Mouse (Mus musculus) hematopoietic stem cell, adult 5-6 weeks (primary cell): Measurements from ENCODE around the gene Snx6. TPM values are rescaled to one million over a fixed set of nuclear protein-coding genes. Genes with fewer than 3 reads are reported as not detected.
"Not testable (repeated sequence)": the region's sequence is repeated elsewhere in the genome, so short reads cannot be mapped to it uniquely, and the experiment has no call there.

Experiments
- ATAC-seq, 2 experiments: fragments of 125-278 bp in 1 of 2; replicated peaks in 1 of 2; 2 replicates each; pipeline ENCODE4 v1.8.0; 2016 to 2017; ENCODE audit warnings: inconsistent platforms in 2 of 2, mild to moderate bottlenecking in 2 of 2, moderate number of reproducible peaks in 2 of 2, low read depth in 1 of 2, moderate TSS enrichment in 1 of 2; ENCODE audit not compliant: low FRiP score in 2 of 2, poor library complexity in 2 of 2, severe bottlenecking in 2 of 2, insufficient read depth in 1 of 2, low TSS enrichment in 1 of 2
- total RNA-seq: library from RNA; stranded (forward); fragments of 172-1452, 232-1000 nt; gene quantifications from 2 replicates; pipeline ENCODE4 v1.2.3, GENCODE M21; 2017

Snx6 gene
- total RNA-seq: 108 and 111 TPM in 2 replicates

DNA sequence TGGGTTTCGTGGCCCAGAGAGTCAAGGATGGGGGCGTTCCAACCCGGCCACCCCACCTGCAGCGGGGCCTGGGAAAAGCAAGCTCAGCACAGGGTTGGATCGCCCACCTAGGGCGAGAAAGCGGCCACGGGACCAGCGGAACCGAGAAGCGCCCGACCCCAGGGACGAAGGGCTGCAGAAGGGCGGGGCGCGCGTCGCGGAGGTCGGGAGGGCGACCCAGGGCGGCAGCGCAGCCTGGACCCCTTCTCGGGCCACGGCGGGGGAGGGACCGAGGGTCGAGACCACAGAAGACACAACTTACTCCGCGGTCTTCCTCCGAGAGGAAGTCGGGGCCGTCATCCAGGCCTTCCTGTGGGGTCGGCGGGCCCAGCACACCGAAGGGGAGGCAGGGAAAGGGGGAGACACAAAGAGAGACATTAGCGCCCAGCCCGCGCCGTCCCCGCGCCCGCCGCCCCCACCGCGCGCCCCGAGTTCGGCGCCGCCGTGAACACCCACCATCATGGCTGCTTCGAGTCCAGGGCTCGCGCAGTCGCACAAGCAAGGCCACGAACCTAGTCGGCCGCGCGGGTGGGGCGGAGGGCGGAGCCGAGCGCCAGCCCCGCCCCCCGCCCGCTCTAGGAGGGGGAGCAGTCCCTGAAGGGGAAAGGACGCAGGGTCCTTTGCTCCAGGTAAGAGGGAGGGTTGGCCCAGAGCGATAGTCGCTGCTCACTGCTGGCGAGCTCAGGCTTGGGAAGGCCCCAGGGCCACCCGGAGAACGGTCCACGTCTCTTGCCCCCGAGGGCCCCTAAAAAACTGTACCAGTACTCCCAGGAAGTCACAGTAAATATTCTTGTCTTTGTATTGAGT, at the start of gene Snx6:
Gene Snx6, minus strand, starts transcription at position 551 of the 846 bp plus-strand sequence.
- peak; percentile 84 to 93 for ATAC-seq

GRCm38 (mm10) chr12:54844415-54844814, 48.9 kb upstream of the Snx6 start:
- ATAC-seq: peak; percentile 48 to 67; a peak in 3 of 4 replicates

DNA sequence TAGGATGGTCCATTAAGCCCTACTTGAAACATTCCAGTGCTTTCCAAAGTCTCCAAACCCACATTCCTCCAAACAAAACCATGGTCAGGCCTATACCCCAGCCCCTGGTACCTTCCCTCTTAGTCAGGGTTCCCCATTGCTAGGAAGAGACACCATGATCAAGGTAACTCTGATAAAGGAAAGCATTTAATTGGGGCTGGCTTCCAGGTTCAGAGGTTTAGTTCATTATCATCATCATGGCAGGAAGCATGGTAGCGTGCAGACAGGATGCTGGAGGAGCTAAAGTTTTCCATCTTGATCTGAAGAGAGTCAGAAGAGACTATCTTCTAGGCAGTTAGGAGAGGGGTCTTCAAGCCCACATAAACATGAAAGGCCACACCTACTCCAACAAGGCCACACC, 46.1 kb upstream of the Snx6 start:
- ATAC-seq: no peak

- ATAC-seq: no peak
Observed at GRCm38 (mm10) chr12:54839815-54840214, 44.3 kb upstream of the Snx6 start.

- ATAC-seq: no peak
Observed at GRCm38 (mm10) chr12:54838931-54839330, 43.4 kb upstream of the Snx6 start.

DNA sequence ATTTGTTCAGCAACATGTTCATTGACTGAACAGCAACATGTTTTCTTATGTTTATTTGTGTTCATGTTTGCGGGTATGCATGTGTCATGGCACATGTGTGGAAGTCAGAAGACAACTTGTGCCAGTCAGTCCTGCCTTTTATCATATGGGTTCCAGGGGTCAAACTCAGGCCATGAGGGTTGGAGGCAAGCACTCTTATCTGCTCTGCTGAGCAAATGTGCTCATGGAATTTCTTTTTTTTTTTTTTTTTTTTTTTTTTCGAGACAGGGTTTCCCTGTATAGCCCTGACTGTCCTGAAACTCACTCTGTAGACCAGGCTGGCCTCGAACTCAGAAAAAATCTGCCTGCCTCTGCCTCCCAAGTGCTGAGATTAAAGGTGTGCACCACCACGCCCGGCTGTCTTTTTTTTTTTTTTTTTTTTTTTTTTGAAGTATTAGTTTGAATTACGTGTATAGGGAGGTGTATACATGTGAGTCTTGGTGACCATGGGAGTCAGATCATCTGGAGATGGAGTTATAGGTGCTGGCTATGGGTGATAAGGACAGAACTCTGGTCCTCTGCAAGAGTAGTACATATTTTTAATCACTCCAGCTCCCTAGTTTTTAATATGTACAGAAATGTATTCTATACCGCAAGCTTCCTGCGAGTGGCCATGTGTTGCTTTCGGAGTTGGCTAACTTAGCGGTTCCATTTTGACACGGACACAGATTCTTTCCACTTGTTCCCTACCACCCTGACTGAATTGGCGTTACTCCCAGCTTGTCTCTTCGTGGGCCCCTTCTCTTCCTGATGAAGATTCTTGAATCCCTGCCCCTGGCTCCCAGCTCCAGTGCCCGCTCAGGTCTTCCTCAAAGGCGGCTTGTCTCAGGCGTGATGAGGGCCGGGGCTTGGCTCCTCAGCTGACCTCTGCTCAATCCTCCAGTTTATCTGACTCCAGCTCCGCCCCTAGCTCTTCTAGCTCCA, 40.4 kb upstream of the Snx6 start:
- no peak for ATAC-seq

DNA sequence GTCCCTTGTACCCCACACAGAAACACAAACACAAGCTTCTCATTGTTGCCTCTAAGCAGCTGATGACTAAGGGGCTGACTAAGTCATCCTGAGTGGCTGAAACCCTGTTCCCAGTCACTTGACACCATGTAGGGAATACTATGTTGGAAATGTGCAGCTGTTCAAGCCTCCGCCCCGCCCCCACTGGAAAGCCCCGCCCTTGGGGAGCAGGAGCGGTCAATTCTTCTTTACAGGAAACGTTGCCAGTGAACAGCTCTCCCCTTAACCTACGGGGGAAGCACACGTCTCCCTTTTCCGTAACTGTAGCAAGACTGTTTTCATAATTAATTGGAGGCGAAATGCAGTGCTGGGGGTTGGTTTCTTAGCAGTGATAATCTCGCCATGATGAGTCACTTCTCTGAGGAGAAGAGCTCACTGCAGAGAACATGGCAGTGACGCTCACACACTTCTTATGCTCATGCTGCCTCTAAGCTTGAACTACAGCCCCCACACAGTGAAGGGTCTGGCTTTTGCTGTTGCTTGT, 39.5 kb upstream of the Snx6 start:
- ATAC-seq: peak; percentile 48 to 71

- ATAC-seq: no peak
Observed at GRCm38 (mm10) chr12:54833856-54834399, 38.4 kb upstream of the Snx6 start.

DNA sequence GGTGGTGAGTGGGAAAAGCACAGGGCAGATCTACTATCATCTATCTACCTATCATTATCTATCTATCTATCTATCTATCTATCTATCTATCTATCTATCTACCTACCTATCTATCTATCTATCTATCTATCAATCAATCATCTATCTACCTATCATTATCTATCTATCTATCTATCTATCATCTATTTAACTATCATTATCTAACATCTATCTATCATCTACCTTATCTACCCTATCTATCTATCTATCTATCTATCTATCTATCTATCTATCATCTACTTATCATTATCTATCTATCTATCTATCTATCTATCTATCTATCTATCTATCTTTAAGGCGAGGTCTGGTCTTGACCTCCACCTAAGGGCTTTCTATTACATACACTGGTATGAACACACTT, 36.4 kb upstream of the Snx6 start:
- ATAC-seq: not testable (repeated sequence)

- peak; percentile 78 to 83 for ATAC-seq
Observed at GRCm38 (mm10) chr12:54830574-54830973, 35.1 kb upstream of the Snx6 start.

DNA sequence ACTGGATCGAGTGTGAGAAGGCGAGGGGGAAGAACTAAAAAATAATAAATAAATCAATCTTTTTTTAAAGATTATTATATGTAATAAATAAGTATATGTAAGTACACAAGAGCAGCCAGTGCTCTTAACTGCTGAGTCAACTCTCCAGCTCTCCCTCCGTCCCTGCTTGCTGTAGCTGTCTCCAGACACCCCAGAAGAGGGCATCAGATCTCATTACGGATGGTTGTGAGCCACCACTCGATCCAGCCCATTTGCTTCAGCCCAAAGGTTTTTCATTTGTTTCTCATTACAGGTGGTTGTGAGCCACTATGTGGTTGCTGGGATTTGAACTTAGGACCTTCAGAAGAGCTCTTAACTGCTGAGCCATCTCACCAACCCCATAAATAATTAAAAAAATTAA, 34.4 kb upstream of the Snx6 start:
- ATAC-seq: no peak

DNA sequence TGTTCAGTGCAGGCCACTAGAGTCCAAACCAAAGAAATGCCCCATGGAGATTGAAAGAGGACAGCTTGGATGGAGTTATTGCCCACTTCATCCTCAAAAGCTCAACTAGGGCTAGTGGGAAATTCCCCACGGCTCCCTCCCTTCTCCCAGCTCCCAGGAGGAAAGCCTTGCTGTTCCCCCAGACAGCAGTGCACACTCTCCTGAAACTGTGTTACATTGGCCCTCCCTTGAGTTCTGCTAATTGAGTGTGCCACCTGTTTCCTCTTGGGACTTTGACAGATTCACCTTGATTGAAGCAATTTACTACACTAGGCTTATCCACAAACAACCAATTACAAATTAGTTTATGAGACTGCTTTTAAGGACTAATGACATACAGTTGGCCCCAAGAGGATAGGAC, 32.5 kb upstream of the Snx6 start:
- ATAC-seq: no peak

DNA sequence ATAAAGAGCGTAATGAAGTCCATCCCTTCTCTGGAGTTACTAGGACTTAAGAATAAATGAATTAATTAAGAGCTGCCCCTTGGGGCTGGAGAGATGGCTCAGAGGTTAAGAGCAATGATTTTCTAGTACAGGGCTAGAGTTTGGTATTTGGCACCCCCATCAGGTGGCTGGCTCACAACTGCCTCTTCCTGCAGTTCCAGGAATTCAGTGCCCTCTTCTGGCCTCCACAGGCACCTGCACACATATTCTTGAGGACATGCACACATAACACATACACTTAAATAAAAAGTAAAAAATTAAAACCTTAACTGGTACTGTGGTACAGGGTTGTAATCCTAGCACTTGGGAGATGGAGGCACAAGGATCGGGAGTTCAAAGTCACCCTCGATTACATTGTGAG, 29.7 kb upstream of the Snx6 start:
- 0 out of 4 replicates have a peak, but pooled peaks have one; percentile 27 to 34 for ATAC-seq

- no peak for ATAC-seq
Observed at GRCm38 (mm10) chr12:54822836-54823426, 27.4 kb upstream of the Snx6 start.

DNA sequence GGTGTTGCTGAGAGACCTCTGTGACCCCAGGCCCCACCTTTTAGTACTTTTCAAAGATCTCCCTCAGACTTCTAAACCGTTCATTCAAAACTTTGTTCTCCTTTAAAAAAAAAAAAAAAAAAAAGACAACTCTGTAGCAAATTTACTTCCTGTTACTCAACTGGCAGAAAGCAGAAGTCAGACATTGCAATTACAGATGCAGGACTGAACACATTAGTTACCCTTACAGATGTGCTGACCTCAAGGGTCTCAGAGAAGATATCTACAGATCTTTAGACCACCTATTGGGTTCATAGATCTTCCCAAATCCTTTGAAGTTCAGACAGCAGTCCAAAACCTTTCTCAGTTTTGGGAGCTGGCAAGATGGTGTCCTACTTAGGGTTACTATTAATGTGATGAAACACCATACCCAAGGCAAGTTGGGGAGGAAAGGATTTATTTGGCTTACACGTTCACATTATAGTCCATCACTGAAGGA, 25.2 kb upstream of the Snx6 start:
- ATAC-seq: peak; percentile 76 to 86

DNA sequence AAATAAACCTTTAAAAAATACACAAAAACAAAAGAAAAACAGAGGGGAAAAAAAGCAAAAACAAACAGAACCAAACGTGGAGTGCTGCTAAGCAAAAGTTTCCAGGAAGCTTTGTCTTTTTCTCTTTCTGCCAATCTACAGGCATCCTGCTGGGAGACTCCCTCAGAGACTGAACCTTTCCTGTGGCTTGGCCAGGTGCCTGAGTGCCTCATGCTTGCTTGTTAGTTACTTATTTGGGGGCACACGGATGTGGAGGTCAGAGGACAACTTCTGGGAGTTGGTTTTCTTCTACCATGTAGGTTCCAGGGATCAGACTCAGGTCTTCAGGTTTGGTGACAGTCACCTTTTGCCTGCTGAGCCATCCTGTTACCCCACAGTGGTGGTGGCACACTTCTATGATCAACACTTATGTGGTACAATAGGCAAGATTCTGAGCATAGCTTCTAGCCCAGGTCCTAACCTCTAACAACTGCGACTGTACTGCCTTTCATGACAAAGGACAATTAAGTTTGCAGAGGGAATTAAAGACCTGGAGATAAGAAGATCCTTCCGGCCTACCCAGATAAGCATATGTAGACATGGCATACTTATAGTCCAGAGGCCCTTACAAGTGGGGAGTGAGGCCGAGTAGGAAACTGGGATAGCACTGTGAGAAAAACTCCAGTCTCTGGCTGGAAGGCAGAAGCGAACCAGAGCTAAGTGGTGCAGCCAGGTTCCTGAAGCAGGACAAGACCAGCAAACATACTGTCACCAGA, 23.9 kb upstream of the Snx6 start:
- ATAC-seq: no peak
